Mouse (Mus musculus) ES-Bruce4 (cell line): Measurements from ENCODE around the gene Egln3.

ENCODE experiments used
- CTCF ChIP-seq: IDR thresholded peaks from one replicate; pipeline ENCODE4 v1.8.1; 2011; ENCODE audit warnings: low read depth, low read length
- EP300 ChIP-seq: IDR thresholded peaks from 2 replicates; pipeline ENCODE4 v1.6.1; 2011; ENCODE audit warnings: low read depth, low read length; ENCODE audit not compliant: insufficient read depth
- POLR2A ChIP-seq: IDR thresholded peaks from one replicate; pipeline ENCODE4 v1.8.1; 2011; ENCODE audit warnings: low read length; ENCODE audit not compliant: insufficient read depth

GRCm38 (mm10) chr12:54191608-54192304 is 11.9 kb downstream of the Egln3 start:
- TF ChIP-seq CTCF (no peak), POLR2A (no peak), EP300 (0 out of 2 replicates have a peak, but pooled peaks have one; percentile 70)
